Mouse (Mus musculus): ENCODE data around the gene Pfkfb1.

The Pfkfb1 gene

GRCm38 (mm10) chrX:150588023-150588764, at the start of gene Pfkfb1:
Gene Pfkfb1, plus strand, starts transcription at chrX:150588229.
- DNase-seq = peak; percentile 76

GRCm38 (mm10) chrX:150540111-150540510, 47.9 kb upstream of the Pfkfb1 start:
- no peak for DNase-seq

GRCm38 (mm10) chrX:150541684-150542083, 46.3 kb upstream of the Pfkfb1 start:
- DNase-seq = no peak

GRCm38 (mm10) chrX:150547239-150547638, 40.8 kb upstream of the Pfkfb1 start, which contains the start of gene Alas2:
Gene Alas2, plus strand, starts transcription at chrX:150547375.
- no peak for DNase-seq

- no peak for DNase-seq
These were observed 38.4 kb upstream of the Pfkfb1 start for GRCm38 (mm10) chrX:150549639-150550038.

GRCm38 (mm10) chrX:150551986-150552385, 36.0 kb upstream of the Pfkfb1 start:
- DNase-seq = no peak

GRCm38 (mm10) chrX:150554032-150554431, 34.0 kb upstream of the Pfkfb1 start:
- no peak for DNase-seq

GRCm38 (mm10) chrX:150564644-150565357, 23.2 kb upstream of the Pfkfb1 start:
- no peak for DNase-seq

GRCm38 (mm10) chrX:150581921-150582320, 6.1 kb upstream of the Pfkfb1 start:
- DNase-seq = no peak

- DNase-seq = no peak
These were observed 2.9 kb upstream of the Pfkfb1 start for GRCm38 (mm10) chrX:150585116-150585515.

GRCm38 (mm10) chrX:150589696-150590095, 1.7 kb downstream of the Pfkfb1 start, which contains the start of gene Apex2:
Gene Apex2, minus strand, starts transcription at chrX:150589868.
- no peak for DNase-seq

- no peak for DNase-seq
These were observed 5.4 kb downstream of the Pfkfb1 start for GRCm38 (mm10) chrX:150593266-150594035.

- no peak for DNase-seq
These were observed 6.1 kb downstream of the Pfkfb1 start for GRCm38 (mm10) chrX:150594176-150594575.

- DNase-seq = no peak
These were observed 7.2 kb downstream of the Pfkfb1 start for GRCm38 (mm10) chrX:150595016-150595760.

- no peak for DNase-seq
These were observed 10.9 kb downstream of the Pfkfb1 start for GRCm38 (mm10) chrX:150598882-150599281.

GRCm38 (mm10) chrX:150636421-150636820, 48.4 kb downstream of the Pfkfb1 start:
- DNase-seq = no peak

GRCm38 (mm10) chrX:150656122-150656907, 68.3 kb downstream of the Pfkfb1 start:
- DNase-seq = no peak

GRCm38 (mm10) chrX:150656908-150657796, 69.1 kb downstream of the Pfkfb1 start, which contains the start of gene Tro:
Gene Tro, minus strand, starts transcription at chrX:150657583.
- DNase-seq = peak; percentile 1

GRCm38 (mm10) chrX:150657797-150658118, 69.7 kb downstream of the Pfkfb1 start:
- no peak for DNase-seq

GRCm38 (mm10) chrX:150662809-150663208, 74.8 kb downstream of the Pfkfb1 start:
- DNase-seq = peak; percentile 24

GRCm38 (mm10) chrX:150677505-150677904, 89.5 kb downstream of the Pfkfb1 start:
- no peak for DNase-seq
